In genomic region chr17:3075166-3075872, GRCm38 (mm10) we compare ENCODE assay signal across 21 mouse cellular contexts. TPM values are rescaled to one million over a fixed set of nuclear protein-coding genes. Genes with fewer than 3 reads are reported as not detected.
A peak's percentile ranks its signal among the peaks of the same experiment; 100 is the strongest.
DNase-seq lines count a peak whose midpoint lies in the region; ATAC-seq and TF ChIP-seq lines count a peak whose summit lies in the region.
"Had no signal": no experiment of that assay in that cellular context is flagged by ENCODE, and none has a peak within 500 bp of the region (broad histone marks: within the 10 kb centered on the region; RNA-seq: fewer than 3 reads in every experiment).

No protein-coding gene starts in this region.

- no peaks in the 10 kb centered on the region; the same call in 1 of the 2 replicates for H3K36me3 ChIP-seq in lung, postnatal 0 days (ENCODE audit: insufficient read depth, low read length)
- peaks cover 75% of the 10 kb centered on the region for H3K36me3 ChIP-seq in embryonic facial prominence, embryonic 10.5 days (replicated peaks)

- H3K27ac ChIP-seq in lung, postnatal 0 days (ENCODE audit: low read length) = no peak overlapping the region
- no peak overlapping the region for H3K27ac ChIP-seq in embryonic facial prominence, embryonic 10.5 days (replicated peaks)
- H3K27ac ChIP-seq: heart, embryonic 13.5 days; limb, embryonic 15.5 days; midbrain, embryonic 10.5 days; stomach, embryonic 15.5 days had no signal

- TF ChIP-seq EP300 in lung, postnatal 0 days (IDR thresholded peaks at IDR 0.05) = no peak

- peak; percentile 17 for DNase-seq in cerebellum, adult 9-11 months
- DNase-seq in cerebellum, adult 9-10 months = no peak
- DNase-seq in lung, postnatal 0 days (ENCODE audit: low spot score) = no peak
- DNase-seq in lung, postnatal 14 days = no peak
- peak; percentile 6 for DNase-seq in embryonic facial prominence, embryonic 10.5 days (ENCODE audit: low spot score)
- peak; percentile 12 to 39 for DNase-seq in natural killer cell, adult 2 months (ENCODE audit: low spot score in 2 of 2)
- no peak for DNase-seq in urinary bladder, postnatal 36 days (ENCODE audit: low spot score in 2 of 2)
- DNase-seq in neural tube, embryonic 10.5 days (ENCODE audit: extremely low spot score, low spot score) = no peak
- DNase-seq: cerebellum, postnatal 25 days; forebrain, postnatal 0 days; heart, postnatal 36 days; kidney, adult 2 months; kidney, postnatal 25 days; lung, postnatal 36 days; spleen, adult 18-20 months; thymus, postnatal 36 days had no signal

- peak; percentile 9; the same call in 1 of the 2 replicates for ATAC-seq in lung, postnatal 0 days
- ATAC-seq: forebrain, postnatal 0 days; Patski had no signal

- no peak for TF ChIP-seq CTCF in lung, postnatal 0 days (IDR thresholded peaks at IDR 0.05)

- WGBS in lung, postnatal 0 days = 92% methylated on average over 9 of the region's 9 CpGs
- 91% methylated on average over 9 of the region's 9 CpGs for WGBS in embryonic facial prominence, embryonic 10.5 days

- H3K9me3 ChIP-seq in lung, postnatal 0 days (ENCODE audit: low read length) = no peaks in the 10 kb centered on the region
- peaks cover 24% of the 10 kb centered on the region; the same call in 1 of the 2 replicates for H3K9me3 ChIP-seq in embryonic facial prominence, embryonic 10.5 days
- H3K9me3 ChIP-seq: limb, embryonic 15.5 days; stomach, embryonic 15.5 days had no signal

- no peak overlapping the region for H3K9ac ChIP-seq in lung, postnatal 0 days (replicated peaks; ENCODE audit: low read depth)
- H3K9ac ChIP-seq: forebrain, postnatal 0 days; heart, embryonic 13.5 days; limb, embryonic 15.5 days; stomach, embryonic 15.5 days had no signal

- no peak overlapping the region for H3K4me3 ChIP-seq in lung, postnatal 0 days (ENCODE audit: low read depth, low read length)
- H3K4me3 ChIP-seq in embryonic facial prominence, embryonic 10.5 days = no peak overlapping the region
- H3K4me3 ChIP-seq: heart, embryonic 13.5 days; limb, embryonic 15.5 days; midbrain, embryonic 10.5 days; stomach, embryonic 15.5 days had no signal

- H3K4me1 ChIP-seq in lung, postnatal 0 days (ENCODE audit: insufficient read depth, low read depth, low read length) = no peaks in the 10 kb centered on the region
- no peaks in the 10 kb centered on the region for H3K4me1 ChIP-seq in embryonic facial prominence, embryonic 10.5 days
- H3K4me1 ChIP-seq: heart, embryonic 13.5 days; limb, embryonic 15.5 days; midbrain, embryonic 10.5 days; stomach, embryonic 15.5 days had no signal

- H3K27me3 ChIP-seq in lung, postnatal 0 days (replicated peaks; ENCODE audit: insufficient read depth, low read length) = no peaks in the 10 kb centered on the region
- no peaks in the 10 kb centered on the region for H3K27me3 ChIP-seq in embryonic facial prominence, embryonic 10.5 days (replicated peaks; ENCODE audit: low read depth, poor library complexity, severe bottlenecking)
- H3K27me3 ChIP-seq: heart, embryonic 13.5 days; limb, embryonic 15.5 days; Patski; stomach, embryonic 15.5 days had no signal

- no peak overlapping the region for H3K4me2 ChIP-seq in lung, postnatal 0 days (replicated peaks; ENCODE audit: low read depth, low read length)
- H3K4me2 ChIP-seq: heart, embryonic 13.5 days; limb, embryonic 15.5 days; stomach, embryonic 15.5 days had no signal

RNA-seq across cellular contexts. Expression of gene Scaf8, which starts 39.5 kb away (rescaled TPM):
- 9.8 and 11.7 TPM in 2 replicates for polyA plus RNA-seq in lung, postnatal 0 days (2015; fragmentation: Nextera tagmentation; extraction: Ambion mirVana)
- polyA plus RNA-seq in embryonic facial prominence, embryonic 10.5 days (2016; fragmentation: Nextera tagmentation; extraction: Ambion mirVana) = 23.2 and 23.4 TPM in 2 replicates

Comparison
In these comparisons a context has a peak if more than half of its experiments do, and no peak if none do; other contexts are left out.
1. DNase-seq: peak in cerebellum, adult 9-11 months (single experiment), embryonic facial prominence, embryonic 10.5 days (single experiment) and natural killer cell, adult 2 months (2 of 2); none in cerebellum, adult 9-10 months (single experiment), lung, postnatal 0 days (single experiment), lung, postnatal 14 days (single experiment), urinary bladder, postnatal 36 days (0 of 2) and neural tube, embryonic 10.5 days (single experiment).